Mouse (Mus musculus) B cell, adult 2 months (primary cell): ENCODE measurements around the gene Tex2.
"Not testable (repeated sequence)": the region's sequence is repeated elsewhere in the genome, so short reads cannot be mapped to it uniquely, and the experiment has no call there.

Experiments used
- DNase-seq, 2 experiments: peaks; one replicate each; pipeline ENCODE4 v3.0.0; 2022

Gene Tex2

DNA sequence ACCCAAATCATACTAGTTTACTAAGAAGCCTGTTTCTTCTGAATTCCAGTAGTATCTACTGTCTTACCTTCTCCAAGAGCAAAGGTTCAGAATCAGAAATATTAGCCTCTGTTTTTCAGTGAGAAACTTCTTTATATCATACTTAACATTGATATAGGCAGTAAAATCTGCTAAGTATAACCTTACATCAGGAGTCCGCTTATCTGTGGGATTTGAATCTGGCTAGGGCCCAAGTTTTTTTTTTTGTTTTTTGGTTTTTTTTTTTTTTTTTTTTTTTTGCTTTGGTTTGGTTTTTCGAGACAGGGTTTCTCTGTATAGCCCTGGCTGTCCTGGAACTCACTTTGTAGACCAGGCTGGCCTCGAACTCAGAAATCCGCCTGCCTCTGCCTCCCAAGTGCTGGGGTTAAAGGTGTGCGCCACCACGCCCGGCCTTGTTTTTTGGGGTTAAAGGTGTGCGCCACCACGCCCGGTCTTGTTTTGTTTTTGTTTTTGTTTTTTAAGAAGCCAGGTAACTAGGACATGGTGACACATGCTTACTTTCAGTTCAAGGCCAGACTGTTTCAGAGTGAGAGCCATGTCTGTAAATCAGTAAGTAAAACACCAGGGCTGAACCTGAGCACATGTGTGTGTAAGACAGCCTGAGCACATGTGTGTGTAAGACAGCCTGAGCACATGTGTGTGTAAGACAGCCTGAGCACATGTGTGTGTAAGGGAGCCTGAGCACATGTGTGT, 35.4 kb downstream of the Tex2 start:
- DNase-seq = not testable (repeated sequence)

DNA sequence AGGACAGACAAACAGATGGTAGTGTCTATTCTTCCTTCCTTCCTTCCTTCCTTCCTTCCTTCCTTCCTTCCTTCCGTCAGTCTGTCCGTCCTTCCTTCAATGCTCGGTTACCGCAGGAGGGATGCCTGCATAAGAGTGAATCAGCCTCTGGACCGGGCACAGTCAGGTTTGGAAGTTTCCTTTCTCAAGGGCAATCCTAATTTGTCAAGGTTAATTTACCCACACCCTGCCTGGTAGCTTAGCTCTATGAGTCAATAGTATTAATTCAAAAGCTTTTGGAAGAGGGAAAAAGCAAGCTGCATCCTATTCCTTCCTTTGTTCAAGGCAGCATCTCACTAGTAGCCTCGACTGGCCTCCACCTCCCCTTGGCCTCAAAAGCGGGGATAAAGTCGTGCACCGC, 38.8 kb downstream of the Tex2 start:
- no peak for DNase-seq

DNA sequence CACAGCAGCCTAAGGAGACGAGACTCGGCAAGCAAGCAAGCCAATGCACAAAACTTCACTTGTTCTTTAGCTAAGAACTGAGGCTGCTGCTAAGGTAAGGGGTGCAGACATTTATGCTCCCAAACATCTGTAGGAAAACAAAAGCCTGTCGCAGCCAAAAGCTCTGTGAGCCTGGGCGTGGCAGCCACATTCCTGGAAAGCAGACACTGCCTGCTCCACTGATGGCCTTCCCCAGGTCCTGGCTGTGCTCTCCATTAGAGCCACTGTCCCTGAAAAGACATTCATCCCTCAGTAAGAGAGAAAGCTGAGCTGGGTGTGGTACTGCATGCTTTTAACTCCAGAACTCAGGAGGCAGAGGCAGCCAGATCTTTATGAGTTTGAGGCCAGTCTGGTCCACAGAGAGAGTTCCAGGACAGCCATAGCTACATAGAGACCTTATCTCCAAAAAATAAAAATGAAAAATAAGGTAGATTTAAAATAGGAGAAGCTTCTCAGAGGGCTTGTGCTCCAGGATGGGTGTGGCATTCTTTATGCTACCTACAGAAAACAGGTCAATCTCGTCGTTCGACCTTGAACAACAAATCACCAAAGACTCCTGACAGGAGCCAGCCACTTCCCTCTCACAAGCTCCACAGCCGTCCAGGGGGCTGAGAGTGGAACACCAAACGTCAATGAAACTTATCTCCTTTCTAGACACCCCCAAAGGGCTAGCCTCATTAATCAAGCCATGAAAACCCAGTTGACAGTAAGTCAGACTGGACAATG, 39.6 kb downstream of the Tex2 start:
- DNase-seq = no peak

DNA sequence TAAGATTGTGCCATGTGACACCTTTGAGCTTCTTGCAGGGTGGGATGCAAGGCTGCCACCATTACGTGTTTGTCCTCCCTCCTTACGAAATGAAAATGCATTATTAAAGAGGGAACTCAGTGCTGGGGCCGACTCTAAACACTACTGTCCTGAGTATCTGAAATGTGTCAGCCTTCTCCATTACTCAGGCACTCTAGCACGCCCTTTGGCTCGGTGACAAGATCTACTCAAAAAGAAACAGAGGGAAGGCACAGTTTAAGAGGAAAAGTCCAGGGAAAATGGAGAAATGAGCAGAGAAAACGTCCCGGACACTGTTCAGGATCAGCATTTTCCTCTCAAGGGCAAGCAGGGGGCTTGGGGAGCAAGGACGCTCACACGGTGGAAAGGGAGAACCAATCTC, 40.3 kb downstream of the Tex2 start:
- no peak for DNase-seq

DNA sequence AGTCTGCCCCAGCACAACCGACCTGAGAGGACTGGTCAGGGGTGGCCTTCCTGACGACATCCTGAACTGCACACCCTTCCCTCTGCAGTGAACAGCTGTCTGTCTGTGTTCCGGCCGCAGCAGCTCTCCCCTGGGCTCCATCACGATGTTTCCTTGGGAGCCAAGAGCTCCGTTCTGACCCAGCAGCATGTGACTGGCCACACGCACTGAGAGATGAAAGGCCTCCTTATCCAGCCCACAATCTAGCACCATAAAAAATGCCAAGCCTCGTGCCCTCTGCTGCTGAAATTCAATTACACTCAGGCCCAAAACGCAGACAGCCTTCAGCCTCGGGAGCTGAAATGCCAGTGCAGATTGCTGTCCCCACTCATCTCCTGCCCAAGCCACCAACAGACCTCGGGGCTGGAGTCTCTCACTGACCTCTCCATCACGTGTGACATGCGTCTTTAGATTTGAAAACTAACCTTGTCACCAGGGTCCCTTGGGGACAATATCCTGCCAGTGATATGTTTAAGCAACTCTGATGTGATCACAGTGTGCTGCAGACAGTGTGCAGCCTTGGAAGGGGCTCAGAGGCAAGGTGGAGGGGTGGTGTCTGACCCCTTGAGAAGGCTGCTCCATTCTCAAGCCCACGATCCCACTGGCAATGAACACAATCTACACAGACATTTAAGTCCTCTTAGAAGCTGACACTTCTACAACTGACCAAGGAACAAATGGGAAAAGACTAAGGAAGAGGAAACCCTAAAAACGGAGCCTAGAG, 41.0 kb downstream of the Tex2 start:
- no peak for DNase-seq

DNA sequence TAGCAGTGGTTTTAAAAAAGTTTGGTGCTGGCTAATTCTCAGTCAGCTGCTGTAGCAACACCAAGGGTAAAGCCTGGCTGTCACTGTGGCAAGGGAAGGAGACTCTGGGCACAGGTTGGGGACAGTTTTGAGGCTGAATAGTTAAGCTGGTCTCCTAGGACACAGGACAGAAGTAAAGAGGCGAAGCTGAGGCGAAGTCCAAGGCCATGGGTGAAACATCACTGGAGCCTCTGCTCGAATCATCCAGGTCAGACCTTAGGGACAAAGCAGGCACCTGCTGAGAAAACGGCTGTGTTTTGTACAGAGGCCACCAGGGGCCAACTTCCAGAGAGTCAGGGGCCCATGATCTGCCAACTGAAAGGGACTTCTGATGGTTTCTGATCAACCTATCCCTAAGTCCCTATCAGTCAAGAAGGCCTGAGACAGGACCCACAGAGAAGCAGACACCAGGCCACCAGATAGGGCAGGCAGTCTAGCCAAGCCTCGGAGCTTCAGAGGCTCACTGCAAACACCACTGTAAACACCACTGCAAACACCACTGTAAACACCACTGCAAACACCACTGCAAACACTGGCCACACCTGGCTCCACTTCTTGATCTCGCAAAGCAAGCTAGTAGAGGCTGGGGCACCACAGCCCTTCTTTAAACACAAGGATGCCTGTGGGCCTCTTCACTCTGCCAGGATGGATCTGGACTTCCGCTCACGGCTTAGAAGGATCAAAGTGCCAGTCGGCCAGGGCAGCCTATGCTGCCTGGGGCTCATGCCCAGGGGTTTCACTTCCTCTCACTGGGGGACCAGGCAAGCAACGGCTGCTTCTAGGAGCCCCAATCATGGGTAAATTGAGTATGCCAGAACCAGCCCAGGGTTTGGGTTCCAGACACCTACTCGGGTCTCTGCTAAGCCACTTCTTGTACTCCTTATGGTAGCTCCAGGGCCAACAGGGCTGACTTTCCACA, 41.9 kb downstream of the Tex2 start:
- DNase-seq = peak; percentile 30 to 38

DNA sequence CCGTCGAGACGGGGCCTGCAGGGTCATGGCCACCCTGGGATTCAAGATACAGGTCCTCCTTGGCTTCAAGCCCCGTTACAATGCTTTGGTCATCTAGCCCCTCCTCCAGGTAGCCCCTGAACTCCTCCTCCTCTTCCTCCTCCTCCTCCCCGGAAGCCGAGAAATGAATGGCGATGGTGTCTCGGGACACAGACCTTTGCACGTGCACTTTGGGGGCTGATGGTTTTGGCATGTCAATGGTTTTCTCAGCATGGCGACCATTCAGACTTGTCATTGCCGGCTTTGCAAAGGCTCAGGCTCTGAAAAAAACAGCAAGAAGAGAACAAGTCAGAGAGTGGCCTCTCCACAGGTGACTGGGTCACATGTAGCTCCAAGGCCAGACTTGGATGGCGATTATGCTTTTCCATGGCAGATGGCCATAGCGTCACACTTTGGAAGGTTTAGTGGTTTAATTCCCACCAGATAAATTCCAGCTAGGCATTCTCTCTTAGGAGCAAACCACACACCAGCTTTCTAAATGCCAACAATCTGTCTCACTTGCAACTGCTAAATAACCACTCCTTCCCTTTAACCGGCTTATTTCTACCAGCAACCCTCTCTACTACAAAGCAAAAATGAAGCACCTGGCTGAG, 44.8 kb downstream of the Tex2 start:
- no peak for DNase-seq

DNA sequence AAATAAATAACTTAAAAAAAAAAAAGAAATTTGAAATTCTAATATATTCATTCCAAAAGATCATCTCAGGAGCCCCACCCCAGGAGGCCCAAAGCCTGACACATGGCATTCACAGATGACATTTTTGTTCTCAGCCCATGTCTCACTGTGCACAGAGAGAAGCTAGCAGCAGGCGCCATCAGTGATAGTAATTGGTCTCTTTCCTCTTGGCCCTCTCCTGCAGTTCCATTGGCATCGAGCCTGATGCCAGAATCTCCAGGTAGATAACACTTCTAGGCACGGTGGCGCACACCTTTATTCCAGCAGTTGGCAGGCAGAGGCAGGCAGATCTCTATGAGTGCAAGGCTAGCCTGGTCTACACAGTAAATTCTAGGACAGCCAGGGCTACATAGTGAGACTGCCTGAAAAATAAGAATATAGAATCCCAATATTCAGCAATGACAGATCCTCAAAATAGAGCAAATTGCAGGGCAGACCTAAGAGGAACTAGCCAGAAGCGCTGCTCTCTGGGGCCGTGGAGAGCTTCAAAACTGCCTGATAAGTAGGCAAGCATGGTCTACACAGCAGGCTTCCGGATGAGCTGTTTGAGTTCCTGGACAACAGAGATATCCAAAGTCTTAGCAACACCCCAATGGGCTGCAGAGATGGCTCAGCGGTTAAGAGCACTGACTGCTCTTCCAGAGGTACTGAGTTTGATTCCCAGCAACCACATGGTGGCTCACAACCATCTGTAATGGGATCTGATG, 47.0 kb downstream of the Tex2 start:
- no peak for DNase-seq

DNA sequence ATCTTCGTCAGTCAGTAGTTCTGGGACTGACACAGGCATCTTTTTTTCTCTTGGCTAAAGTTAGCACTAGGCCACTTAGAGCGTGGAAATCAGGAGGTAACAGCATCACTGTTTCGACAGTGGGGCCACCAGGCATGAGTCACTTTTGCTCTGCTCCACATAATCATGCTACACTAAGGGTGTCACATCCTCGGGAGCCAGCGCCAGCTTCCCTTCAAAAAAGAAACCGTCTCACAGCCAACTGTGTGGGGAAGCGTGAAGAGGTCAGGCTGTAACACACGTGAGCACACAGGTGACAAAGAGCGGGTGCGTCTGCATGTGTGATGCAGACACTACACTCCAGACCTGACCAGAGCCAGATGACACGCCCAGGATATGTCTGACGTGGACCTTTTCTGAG, 49.0 kb downstream of the Tex2 start:
- peak; percentile 54 to 60 for DNase-seq

DNA sequence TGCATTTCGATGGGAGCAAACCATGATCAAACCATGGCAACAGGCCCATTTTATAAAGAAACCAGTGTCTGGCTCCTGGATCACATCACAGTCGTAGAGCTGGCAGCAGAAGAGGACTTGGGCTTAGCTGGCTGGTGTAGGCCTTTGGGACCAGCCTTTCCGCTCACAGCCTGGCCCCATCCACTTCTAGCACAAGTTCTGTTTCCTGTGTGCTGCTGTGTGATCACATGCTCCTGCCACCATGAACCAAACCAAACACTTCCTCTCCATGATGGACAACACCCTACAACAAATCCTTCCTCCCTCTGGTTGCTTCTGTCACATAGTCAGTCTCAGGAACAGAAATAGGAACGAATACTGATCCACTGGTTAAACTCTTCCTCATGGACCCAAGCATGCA, 50.5 kb downstream of the Tex2 start:
- DNase-seq = no peak

DNA sequence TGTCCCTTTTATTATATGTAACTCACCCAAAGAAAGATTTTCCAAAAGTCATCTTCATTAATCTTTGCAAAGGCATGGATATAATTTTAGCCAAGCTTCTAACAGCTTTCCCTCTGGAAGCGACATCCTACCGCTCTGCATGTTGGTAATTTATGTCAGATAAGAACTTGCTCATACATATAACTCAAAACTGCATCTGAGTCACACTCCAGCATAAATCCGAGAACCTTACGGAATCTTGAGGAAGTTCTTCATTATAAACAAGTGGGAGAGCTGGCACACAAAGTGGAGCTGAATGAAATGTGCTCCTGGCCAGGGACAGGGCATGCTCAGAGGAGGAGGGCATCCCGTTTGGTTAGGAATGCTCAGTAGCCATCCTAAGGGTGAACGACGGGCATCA, 53.5 kb downstream of the Tex2 start:
- DNase-seq = no peak

DNA sequence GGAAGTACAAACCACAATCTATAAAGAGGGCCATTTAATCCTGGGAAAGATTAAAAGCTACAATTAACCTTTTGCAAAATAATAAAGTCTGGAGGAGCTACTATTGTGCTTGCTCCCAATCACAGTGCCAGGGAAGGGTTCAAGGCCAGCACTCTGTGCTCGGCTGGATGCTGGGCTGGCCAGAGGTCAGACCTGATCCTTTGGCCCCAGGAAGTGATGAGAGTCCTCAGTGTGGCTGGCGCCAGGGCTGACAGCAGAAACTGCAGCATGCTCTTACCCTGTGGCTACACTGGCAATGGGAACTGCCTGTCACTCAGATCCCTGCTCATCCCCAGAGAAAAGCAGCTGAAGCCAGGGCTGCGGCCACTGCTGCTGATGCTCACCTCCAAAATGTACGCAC, 55.2 kb downstream of the Tex2 start:
- DNase-seq = no peak

DNA sequence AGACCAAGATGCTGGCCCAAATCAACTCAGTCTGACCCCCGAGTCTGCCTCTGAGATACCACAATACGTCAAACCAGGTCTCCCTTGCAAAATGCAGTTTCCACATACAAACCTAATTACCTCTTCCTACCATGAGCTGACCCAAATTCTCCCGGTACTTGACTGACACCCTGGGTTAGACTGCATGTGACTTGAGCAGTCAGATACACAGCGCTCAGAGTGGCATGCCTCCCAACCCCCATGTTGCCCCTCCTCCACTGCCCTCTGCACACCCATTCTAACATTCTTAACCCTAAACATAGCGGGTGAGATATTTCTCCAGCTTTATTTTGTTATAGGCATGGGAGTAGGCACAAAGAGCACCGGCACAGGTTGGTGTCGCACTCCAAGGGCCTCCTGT, 55.8 kb downstream of the Tex2 start:
- no peak for DNase-seq

DNA sequence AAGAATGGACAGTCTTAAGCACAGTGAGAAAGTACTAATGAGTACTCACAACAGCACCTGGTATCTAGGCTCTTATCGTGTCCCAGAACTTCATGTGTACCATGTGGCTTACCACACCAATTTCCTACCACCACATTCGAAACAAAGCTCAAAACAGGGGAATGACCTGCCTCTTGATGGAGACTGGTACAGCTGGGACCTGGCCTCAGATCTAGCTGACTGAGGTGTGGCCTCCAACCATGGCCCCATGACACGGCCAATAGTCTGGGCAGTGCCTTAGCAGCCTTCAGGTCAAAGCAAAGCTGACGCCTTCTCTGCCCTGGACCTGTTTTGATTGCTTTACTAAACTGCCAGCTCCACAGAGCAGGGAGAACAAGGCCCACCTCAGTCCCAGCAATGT, 56.5 kb downstream of the Tex2 start:
- no peak for DNase-seq

DNA sequence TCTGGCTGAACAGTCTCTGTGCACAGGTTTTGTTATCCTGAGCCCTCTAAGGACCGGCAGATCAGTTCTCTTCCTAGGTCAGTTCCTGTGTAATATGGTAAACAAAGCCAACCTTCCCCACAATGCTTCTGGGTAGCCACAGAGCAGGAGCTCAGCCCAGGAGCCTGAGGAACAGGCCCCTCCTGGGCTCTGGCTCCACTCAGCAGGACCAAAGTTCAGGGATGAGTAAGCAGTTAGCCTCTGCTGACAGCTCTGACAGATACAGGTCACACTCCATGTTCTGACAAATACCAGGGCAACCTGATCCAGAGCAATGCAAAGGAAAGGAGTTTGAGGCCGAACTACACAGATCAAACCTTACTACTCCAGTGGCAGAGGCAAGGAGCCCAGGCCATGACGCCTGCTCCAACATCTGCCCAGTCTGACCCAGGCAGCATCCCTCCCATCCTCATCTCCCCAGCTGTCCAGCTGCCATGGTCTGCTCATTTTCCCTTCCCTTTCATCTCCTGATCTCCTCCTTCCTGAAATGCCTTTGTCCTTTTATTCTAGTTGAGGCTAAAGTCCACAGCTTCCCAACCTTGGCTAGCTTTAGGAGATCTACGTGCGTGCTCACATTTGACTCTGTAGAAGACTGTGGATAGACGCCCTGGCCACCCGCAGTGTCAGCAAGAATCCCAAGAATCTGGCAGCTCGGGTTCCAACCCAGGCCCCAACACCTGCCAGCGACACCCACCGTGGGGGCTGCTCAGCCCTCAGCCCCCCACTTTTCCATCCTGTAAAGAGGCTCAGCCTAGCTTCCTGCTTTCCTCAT, 57.2 kb downstream of the Tex2 start:
- DNase-seq = no peak

DNA sequence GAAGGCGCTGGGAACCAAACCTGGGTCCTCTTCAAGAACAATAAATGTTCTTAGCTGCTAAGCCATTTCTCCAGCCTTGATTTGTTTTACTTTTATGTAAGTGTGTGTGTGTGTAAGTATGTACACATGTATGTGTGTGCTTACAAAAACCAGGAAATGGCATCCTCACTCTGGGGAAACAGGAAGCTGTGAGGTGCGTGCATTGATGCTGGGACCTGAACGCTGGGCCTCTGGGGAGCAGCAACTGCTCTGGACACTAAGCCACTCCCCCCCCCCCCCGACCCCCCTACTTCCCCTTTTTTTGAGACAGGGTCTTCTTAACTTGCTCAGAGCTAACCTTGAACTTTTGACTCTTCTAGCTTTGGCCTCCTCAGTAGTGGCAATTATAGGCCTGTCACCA, 62.8 kb downstream of the Tex2 start:
- no peak for DNase-seq

DNA sequence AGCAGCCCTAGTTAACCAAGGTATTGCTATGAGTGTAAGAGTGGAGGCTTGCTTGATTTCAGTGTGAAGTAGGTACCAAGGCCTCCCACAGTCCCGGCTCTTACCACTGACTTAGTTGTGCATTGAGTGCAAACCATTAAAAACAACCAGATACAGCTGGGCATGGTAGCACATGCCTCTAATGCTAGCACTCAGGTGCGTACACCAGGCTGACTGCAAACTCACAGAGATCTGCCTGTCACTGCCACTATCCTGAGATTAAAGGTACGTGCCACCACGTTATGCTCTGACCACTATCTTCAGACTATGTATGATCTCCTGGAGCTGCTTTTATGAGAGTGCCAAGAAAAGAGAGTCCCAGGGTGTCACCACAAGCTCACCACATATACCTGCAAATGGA, 67.1 kb downstream of the Tex2 start:
- DNase-seq = no peak

DNA sequence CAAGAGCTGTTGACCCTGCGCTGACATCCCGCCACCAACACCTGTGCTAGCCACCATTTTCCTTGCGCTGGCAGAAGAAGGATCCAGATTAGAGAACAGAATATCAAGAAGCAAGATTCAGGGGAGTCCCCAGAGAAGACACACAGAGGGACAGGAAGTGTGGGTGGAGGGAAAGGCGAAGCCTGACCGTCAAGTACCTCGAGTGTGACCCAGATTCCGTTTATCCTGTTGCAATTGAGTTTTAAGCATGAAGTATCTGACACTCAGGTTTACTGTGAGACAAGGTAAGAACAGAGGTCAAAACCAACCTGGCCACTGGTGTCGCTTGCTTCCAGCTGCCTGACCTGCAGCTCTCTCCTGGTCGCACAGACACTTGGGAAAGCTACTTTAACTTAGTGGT, 68.3 kb downstream of the Tex2 start:
- DNase-seq = peak; percentile 66 to 69

DNA sequence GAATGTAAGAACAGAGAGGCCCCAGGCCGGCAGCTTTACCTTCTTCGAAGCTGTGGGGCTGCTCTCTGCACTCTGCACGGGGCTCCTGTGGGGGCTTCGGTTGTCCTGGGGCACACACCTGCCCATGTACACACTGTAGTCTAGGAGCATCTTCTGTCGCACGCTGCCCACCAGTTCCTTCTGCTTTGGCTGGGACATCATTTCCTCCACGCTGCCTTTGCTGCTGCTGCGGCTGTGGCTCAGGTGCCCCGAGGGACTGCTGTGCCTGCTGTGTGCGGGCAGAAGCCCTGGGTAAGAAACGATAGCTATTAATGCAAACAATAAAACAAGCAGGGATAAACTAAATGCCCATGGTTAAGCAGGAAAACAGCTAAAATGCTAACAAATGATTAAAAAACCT, 69.1 kb downstream of the Tex2 start:
- peak; percentile 57 to 61 for DNase-seq

DNA sequence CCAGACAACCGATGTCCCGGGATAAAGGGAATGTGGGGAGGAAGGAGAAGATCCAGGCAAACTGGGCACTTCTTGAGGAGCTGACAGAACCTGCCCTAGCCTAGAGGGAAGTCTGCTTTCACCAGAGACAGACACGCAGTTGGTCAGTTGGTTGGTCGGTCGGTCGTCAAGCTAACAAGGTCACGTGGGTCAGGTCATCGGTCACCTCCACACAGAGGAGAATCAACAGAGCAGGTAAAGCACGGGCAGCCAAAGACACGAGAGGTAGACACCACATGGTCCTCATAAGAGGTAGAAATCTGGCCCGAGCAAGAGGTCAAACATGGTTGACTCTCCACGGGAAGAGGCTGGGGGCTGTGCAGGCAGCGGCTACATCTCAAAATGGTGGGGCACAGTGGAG, 70.2 kb downstream of the Tex2 start:
- DNase-seq = no peak

DNA sequence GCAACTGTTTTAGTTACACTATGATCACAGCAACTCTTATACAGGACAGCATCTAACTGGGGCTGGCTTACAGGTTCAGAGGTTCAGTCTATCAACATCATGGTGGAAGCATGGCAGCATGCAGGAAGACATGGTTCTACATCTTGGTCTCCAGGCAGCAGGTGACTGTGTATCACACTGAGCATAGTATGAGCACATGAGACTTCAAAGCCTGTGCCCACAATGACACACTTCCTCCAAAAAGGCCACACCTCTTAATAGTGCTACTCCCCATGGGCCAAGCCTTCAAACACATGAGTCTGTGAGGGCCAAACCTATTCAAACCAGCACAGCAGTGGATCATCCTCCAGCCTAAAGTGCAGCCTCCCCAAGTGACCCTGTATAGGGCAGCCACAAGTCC, 70.8 kb downstream of the Tex2 start:
- DNase-seq = peak; percentile 59 to 61
